Mouse (Mus musculus): Measurements from ENCODE around the gene Actbl2.

Gene Actbl2

DNA sequence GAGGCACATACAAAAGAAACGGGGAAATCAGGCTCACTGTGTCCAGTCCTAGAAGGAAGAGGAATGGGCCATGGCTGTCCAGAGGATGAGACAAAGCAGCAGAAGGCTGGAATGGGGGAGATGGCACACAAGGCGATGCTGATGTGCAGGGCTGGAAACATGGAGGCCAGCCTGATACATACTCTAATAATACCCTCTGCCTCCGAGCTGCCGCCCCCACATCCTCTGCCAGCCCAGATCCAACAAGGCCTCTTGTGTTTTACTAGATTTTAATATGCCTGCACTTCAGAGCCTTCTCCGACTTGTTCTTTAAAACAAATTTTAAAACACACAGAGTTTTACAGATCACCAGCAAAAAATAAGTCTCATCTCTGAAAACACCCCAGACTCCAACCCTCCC, 14.2 kb downstream of the Actbl2 start:
- in situ Hi-C loops (cut with MboI, MseI) = loop anchor here (10.0 kb wide), 1 partner anchor 1176 kb away; no protein-coding TSS in a partner anchor

DNA sequence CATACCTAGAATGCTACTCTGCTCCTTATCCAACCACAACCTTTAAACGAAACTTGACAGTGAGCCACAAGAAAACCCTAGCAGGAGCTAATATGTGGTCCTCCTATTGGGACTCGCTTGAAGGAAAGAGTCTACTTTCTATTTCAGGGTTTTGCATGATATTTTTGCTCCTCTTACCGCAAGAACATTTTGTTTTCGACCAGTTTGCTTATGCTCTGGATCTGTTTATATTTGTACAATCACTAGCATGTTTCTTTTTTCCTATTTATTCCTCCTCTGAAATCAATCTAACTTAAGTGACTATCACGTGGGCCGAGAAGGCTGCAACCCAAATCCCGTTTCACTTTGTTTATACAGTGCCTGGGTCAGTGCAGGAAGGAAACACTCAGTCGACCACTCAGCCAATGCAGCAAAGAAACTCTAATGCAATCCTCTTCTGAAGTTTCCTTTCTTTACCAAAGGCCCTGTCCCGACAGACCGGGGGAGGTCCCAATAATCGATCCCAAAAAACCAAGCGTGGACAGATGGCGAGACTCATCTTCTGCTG, 15.0 kb downstream of the Actbl2 start:
- in situ Hi-C loops (cut with MboI, MseI) = loop anchor here (10.0 kb wide), 1 partner anchor 1175 kb away; no protein-coding TSS in a partner anchor

DNA sequence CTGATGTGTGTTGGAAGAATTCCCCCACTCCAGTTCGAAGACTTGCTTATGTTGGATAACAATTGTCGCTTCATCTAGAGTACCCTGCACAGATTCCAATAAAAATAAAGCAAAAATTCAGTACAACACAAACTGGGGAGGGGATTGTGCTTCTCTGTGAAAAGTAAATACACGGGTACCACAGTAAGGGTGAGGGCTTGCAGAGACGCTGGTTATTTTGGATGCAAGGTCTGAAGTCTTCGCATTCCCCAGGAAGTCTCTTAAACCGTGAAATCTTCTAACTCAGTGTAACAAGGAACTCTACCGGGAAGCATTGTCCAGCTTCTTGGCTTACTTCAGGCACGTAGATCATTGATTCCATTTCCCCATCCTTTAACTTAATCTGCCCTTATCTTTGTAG, 17.1 kb downstream of the Actbl2 start:
- in situ Hi-C loops (cut with MboI, MseI) = no loop called here

DNA sequence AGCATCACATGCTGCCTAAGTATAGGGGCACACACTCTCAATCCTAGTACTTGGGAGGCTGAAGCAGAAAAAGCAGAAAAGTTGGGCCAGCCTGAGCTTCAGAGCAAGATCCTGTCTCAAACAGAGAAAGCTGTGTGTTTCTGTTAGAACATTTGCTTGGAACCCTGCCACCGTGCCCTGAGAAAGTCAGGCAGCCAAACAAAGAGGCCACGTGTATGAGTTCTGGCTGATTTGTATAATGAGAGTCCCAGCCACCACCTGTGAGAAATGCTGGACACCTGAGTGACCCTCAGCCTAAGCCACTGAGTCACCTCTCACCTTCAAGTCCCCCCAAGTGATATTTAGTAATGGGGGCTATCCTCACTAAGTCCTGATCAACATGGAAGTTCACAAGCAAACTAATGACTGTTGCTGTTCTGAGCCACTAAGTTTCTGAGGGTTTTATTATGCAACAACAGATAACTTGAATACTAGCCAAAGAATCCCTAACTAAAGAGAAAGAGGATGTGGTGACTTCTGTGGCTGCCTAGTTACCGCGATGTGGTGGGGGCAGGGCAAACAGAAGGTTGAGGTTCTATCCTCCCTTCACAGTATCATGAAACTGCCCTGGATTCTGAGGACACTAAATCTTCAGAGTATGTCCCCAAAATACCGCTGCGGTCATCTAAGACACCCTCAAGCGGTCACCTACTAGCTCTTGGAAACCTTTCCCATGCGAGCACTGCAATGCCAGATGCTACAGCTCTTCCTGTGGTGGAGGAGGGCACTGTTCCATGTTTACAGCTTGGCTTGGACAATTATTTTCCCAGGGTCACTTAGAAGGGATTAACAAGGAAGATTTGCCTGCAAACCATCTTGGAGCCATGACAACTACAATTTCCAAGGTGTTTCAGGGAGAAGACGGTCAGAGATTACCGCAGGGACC, 31.9 kb downstream of the Actbl2 start:
- in situ Hi-C loops (cut with MboI, MseI) = no loop called here

DNA sequence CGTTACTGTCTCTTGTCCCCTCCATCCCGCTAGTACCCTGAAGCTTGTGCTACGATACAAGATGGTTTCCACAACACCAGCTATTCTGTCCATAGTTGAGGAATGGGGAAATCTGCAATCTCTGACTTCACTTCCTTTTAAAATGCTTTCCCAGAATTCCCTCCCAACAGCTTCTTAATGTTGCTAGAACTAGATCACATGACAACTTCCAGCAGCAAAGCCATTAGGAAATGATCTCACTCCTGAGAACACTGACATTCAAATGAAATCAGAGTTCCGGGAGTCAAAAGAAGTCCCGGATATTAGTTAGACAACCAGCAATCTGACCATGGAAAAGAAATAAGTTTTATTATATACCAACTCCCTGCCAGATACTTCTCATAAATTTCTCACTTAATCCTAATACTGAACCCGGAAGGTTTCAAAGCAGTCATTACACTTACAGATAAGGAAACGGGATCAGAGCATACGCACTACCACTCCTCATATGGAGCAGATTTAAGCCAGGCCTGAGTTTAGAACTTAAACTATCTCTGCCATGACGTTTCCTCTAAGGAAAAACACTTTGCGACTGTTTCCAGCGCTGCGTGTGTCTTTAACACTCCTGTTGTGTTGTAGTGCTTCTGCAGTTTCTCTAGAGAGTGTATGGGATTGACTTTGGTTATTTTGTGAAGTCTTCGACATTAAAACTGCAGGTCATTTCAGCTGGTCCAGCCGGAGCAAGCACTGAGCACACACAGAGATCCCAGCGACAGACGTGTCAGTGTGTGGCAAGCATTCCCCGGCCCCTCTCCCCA, 36.5 kb downstream of the Actbl2 start:
- in situ Hi-C loops (cut with MboI, MseI) = no loop called here

DNA sequence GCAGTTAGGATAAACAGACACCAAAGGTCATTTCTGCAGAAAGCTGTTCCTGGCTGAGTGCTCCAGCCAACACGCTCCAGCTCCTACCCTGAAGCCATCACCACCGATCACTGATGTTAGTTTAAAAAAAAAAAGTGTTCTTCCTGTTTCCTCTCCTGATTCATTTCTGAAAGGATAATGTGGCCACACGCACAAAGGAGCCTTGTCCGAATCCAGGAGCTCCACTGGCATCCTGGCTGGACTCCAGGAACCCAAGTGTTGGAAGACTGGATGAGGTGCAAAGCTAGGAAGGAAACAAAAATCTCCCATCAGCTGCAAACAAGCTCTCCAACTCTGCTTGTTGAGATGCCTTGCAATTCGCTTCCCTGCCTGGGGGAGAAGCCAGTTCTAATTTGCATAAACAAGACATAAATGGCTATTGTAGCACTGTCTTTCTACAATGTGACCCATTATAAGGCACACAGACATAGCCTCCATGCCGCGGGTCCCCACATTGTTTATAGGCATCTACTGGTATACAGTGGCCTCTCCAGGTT, 37.2 kb downstream of the Actbl2 start:
- in situ Hi-C loops (cut with MboI, MseI) = no loop called here

DNA sequence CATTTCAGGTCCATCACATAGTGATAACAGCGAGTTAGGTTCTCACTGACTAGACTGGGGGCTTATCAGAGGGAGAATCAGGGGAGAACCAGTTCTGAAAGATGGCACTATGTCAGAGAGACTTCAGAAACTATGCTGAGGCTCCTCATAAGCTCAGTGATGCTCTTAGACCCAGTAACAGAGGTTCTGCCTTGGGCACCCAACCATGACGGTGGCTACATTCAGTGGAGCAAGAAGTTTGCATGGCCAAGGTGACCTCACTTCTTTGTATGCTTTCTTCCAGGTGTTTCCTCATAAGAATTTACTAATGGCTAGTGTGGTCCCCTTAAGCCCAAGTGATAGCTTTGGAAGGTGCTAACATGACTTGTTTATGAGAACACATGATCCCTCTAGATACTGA, 38.7 kb downstream of the Actbl2 start:
- in situ Hi-C loops (cut with MboI, MseI) = no loop called here

DNA sequence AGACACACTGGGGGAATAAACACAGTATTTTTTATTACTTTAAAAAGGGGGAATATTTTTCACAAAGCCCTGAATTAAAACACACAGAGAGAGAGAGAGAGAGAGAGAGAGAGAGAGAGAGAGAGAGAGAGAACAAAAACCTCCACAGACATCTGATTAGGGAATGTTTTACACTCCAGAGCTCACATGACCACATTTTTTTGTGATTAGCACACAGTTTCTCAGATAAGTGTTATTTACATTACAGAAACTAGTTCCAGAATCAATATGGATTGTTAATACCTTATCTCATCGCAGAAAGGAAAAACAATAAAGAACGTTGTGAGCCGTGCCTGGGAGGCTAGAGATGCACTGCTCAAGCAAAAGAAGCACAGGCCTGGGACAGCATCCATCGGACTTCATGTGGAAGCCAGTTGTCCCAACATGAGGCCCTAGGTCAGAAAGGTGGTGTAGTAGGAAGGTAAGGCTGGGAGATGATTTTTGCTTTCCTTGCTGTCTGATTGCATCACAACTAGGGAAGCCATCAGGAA, 40.2 kb downstream of the Actbl2 start:
- in situ Hi-C loops (cut with MboI, MseI) = no loop called here

DNA sequence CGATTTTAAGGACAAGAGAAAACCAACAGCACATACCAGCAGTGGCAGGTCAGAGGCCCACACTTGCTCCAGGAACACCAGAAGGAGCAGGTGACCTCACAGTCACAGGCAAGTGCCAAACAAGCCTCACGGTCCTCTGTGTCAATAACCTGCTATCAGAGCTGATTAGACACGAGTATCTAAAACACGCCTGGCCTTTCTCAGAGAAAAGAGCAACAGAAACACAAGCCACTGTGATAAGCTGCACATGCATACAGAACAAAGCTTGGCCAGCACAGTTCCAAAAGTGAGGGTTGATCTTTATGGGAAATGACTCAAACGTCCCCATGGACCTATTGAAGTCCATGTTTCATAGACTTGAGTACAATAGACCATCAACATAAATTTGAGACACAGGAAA, 41.2 kb downstream of the Actbl2 start:
- in situ Hi-C loops (cut with MboI, MseI) = no loop called here

DNA sequence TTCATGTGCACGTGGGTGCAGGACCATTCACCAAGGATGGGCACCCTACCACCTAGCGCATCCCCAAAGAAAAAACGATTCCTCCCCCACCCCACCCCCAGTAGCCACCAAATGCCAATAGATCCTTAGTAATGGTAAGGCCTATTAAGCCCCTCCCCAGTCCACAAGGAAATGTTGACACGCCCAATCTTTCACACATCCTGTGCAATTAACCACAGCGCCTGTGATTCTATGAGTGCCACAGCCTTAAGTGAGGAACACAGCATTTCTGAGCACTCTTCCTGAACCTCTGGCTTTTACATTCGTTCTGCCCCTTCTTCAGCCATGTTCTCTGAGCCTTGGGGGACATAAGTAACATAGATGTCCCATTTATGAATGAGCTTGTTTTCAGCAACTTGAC, 42.8 kb downstream of the Actbl2 start:
- in situ Hi-C loops (cut with MboI, MseI) = no loop called here

DNA sequence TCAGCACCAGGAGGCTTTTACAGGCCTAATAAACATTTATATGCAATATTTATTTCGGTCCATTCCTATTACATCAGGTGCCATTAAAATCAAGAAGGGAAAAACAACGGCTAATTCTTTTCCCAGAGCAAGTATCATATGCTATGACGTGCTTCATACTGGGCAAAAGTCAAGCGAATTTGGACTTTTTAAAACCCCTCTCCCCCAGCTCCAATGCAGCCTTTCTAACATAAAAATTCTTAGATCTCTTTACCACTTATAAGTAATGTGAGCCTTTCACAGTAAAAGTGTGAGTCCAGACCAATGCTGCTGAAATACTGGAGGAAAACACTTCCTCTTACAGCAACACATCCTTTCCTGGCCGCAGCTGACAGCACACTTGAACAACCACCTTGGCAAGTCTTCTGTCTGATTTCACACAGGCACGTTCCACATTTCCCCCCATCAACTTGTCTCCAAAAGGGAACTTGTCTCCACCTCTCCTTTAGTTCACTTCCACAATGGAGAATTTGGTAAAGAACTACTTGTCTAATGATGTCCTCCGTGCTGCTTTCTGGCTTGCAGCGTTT, 44.4 kb downstream of the Actbl2 start:
- in situ Hi-C loops (cut with MboI, MseI) = no loop called here

DNA sequence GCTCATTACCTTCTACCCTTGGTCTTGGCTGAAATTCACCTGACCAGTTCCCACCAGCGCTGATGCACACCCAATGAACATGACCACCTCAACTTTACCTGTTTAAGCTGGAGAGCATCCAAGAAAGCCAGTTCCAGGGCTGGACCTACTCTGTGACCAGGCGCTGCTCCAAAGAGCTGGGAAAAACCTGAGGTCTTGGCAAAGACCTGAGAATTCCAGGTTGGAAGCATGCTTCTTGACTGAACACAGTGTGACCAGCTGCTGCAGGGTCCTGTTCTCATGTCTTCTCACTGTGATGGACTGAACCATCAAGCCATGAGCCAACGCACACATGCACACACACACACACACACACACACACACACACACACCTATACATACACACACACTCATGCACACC, 46.0 kb downstream of the Actbl2 start:
- in situ Hi-C loops (cut with MboI, MseI) = no loop called here

DNA sequence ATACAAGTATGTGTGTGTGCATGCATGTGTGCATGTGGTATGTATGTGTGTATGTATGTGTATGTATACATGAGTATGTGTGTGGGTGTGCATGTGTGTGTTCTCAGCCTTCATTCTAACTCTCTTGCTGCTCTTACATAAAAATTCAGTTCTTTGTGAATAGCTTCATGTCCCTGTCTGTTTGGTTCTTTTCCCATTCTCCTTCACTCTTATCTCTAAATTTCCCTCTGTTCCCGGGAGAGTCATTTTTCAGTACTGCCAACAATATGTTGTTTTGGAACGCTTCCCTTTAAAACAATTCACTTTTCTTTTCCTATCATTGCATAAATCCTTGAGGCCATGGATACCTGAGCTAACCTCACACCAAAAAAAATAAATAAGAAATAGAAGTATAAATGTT, 46.6 kb downstream of the Actbl2 start:
- in situ Hi-C loops (cut with MboI, MseI) = no loop called here

DNA sequence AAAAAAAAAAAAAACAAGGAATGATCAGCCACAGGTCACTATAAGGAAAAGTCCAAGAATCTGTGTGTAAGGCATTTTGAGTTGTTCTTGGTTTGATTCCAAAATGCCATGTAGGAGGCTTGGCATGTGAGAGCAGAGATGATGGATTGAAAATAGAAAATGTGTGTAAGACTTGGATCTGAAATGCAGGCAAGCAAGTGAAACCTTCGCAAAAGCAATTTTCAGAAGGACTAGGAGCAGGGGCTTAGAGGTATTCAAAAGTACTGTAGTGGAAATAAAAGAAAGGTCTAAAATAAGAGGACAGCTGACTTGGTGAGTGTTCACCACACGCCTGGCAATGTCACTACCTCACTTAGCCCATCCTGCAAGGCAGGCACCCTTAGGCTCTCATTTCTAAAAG, 49.4 kb downstream of the Actbl2 start:
- in situ Hi-C loops (cut with MboI, MseI) = no loop called here

DNA sequence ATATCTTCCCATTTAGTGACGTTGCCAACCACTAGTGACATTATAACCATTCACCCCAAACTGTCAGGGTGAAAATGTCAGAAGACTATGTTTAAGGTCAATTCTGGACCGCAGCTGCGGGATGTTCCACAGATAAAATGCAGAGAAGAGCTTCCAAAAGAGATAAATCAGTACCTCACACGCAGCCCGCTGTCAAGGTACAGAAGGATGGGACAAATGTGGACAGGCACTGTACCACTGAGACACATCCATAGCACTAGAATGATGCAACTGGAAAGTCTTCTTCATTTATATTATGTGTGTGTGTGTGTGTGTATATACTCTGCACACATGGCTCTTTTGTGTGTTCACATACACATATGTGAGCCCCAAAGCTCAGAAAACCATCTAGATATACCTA, 49.9 kb downstream of the Actbl2 start:
- in situ Hi-C loops (cut with MboI, MseI) = no loop called here
